Mouse (Mus musculus) midbrain, embryonic 14.5 days (tissue): Measurements from ENCODE around the gene Akt1. TPM values are rescaled to one million over a fixed set of nuclear protein-coding genes. Genes with fewer than 3 reads are reported as not detected.

Experiments
- ATAC-seq: fragments of 200-750 bp; cut with Nextera tagmentation; 2 replicates; pipeline ENCODE4 v1.8.0; 2017; ENCODE audit warnings: moderate number of reproducible peaks, moderate library complexity; ENCODE audit not compliant: low FRiP score, low TSS enrichment
- DNase-seq: peaks from one replicate; pipeline ENCODE4 v3.0.0-alpha.2; 2015
- H3K27ac ChIP-seq: fragments of 300-500 bp; sonication (generic); replicated peaks from 2 replicates; pipeline ENCODE4 v1.5.1; 2014; ENCODE audit warnings: mild to moderate bottlenecking, low read depth, low read length, moderate library complexity
- H3K27me3 ChIP-seq: fragments of 300-500 bp; sonication (generic); 2 replicates; pipeline ENCODE4 v1.6.1; 2014; ENCODE audit warnings: low read length, control low read depth, mixed read lengths; ENCODE audit not compliant: control insufficient read depth, insufficient read depth
- H3K36me3 ChIP-seq: fragments of 300-500 bp; sonication (generic); 2 replicates; pipeline ENCODE4 v1.6.1; 2014; ENCODE audit warnings: low read length, control low read depth; ENCODE audit not compliant: control insufficient read depth, insufficient read depth
- H3K4me1 ChIP-seq: fragments of 300-500 bp; sonication (generic); 2 replicates; pipeline ENCODE4 v1.6.1; 2014; ENCODE audit warnings: mild to moderate bottlenecking, antibody characterized with exemption, low read length, control low read depth; ENCODE audit not compliant: control insufficient read depth, insufficient read depth
- H3K4me2 ChIP-seq: fragments of 300-500 bp; sonication (generic); 2 replicates; pipeline ENCODE4 v1.6.1; 2014; ENCODE audit warnings: mild to moderate bottlenecking, low read length, moderate library complexity
- H3K4me3 ChIP-seq: fragments of 300-500 bp; sonication (generic); replicated peaks from 2 replicates; pipeline ENCODE4 v1.5.1; 2014; ENCODE audit warnings: low read depth, low read length
- H3K9ac ChIP-seq: fragments of 300-500 bp; sonication (generic); replicated peaks from 2 replicates; pipeline ENCODE4 v1.6.1; 2014; ENCODE audit warnings: mild to moderate bottlenecking, low read length, moderate library complexity
- H3K9me3 ChIP-seq: fragments of 300-500 bp; sonication (generic); 2 replicates; pipeline ENCODE4 v1.6.1; 2016; ENCODE audit warnings: low read length, control low read depth, mixed read lengths; ENCODE audit not compliant: control insufficient read depth
- WGBS: fragments of 180-500 bp; shearing (Covaris S2); extraction: QIAGEN DNeasy Blood & Tissue Kit; methylation state at CpG from one replicate; pipeline ENCODE4 v1.1.7; 2014; 5-methylcytosine and 5-hydroxymethylcytosine counted together
- microRNA-seq: library from miRNA; unstranded; fragments of <30 nt; microRNA quantifications from one replicate; pipeline ENCODE4, GENCODE M21; 2016
- polyA plus RNA-seq: library from polyadenylated mRNA; unstranded; fragments of >200 nt; fragmentation: Nextera tagmentation; extraction: Ambion mirVana; gene quantifications from 2 replicates; pipeline ENCODE4 v1.2.1, GENCODE M21; 2014

Gene Akt1
- polyA plus RNA-seq, 1 experiment from 2014 or later, result 64.8 TPM

DNA sequence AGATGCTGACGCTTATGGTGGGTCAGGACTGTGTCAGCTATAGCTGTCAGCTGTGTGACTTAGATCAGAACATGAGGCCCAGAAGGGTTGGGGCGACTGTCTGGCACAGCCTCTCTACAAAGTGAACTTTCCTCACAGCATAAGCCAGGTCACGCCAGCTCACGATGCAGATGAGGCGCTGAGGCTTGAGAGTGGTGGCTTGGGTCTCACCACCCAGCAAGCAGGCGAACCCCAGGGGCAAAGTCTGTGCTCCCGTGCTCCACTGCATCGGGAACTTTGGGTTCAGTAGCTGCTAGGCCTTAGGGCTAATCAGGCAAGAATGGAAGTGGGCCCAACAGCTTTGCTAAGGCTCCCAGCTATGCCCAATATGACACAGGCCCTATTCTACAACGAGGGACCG lies 65.7 kb downstream of the Akt1 start:
- Histone ChIP-seq H3K9ac (no peak overlapping the region), H3K27ac (no peak overlapping the region), H3K9me3 (no peaks in the 10 kb centered on the region), H3K4me3 (no peak overlapping the region), H3K4me2 (no peak overlapping the region), H3K27me3 (no peaks in the 10 kb centered on the region), H3K4me1 (no peaks in the 10 kb centered on the region), H3K36me3 (no peaks in the 10 kb centered on the region)
- ATAC-seq (no peak), DNase-seq (no peak)
- 84% methylated on average over 10 of the region's 10 CpGs for WGBS

DNA sequence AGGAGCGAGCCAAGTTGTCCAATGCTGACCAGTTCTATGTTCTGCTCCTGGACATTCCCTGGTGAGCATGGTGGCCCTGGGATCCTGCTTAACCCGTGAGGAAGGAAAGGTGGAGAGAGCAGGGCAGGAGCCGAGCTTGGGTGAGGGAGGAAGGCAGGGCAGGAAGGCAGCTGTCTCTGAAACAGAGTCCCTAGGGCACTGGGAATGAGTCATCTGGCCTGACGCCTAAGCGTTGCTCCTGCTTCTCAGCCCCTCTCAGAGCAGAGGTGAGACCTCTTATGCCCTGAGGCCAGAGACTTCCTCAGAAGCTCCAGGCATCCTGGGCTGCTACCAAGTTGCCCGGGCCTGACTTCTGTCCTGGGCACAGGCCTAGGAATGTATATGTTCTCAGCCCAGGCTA lies 67.7 kb downstream of the Akt1 start:
- no peaks in the 10 kb centered on the region for H3K36me3 ChIP-seq
- H3K27me3 ChIP-seq, result no peaks in the 10 kb centered on the region
- WGBS, result 78% methylated on average over 6 of the region's 6 CpGs
- H3K9me3 ChIP-seq, result no peaks in the 10 kb centered on the region
- ATAC-seq, result no peak
- H3K27ac ChIP-seq, result no peak overlapping the region
- no peak overlapping the region for H3K4me2 ChIP-seq
- no peaks in the 10 kb centered on the region for H3K4me1 ChIP-seq
- DNase-seq, result no peak
- H3K9ac ChIP-seq, result no peak overlapping the region
- no peak overlapping the region for H3K4me3 ChIP-seq

DNA sequence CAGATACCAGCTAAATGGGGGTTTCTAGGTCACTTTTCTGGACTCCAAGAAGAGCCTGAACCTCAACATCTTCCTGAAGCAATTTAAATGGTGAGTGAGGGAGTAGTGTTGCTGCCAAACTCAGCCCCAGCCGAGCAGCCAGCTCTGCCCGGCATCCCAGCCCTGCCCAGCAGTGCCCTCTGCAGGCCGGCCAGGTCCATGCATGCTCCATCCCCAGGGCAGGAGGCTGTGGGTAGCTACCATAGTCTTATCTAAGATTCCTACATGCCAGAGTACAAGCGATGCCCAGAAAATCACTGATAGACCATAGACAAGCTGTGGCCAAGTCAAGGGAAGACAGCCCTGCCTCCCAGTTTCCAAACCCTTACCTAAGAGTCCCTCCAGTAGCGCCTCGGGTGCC lies 68.9 kb downstream of the Akt1 start:
- 44% methylated on average over 6 of the region's 6 CpGs for WGBS
- H3K4me1 ChIP-seq, result no peaks in the 10 kb centered on the region
- no peak overlapping the region for H3K4me2 ChIP-seq
- no peak overlapping the region for H3K9ac ChIP-seq
- no peak overlapping the region for H3K4me3 ChIP-seq
- no peaks in the 10 kb centered on the region for H3K9me3 ChIP-seq
- no peaks in the 10 kb centered on the region for H3K36me3 ChIP-seq
- ATAC-seq, result no peak
- peak; percentile 71 for DNase-seq
- no peaks in the 10 kb centered on the region for H3K27me3 ChIP-seq
- H3K27ac ChIP-seq, result no peak overlapping the region

DNA sequence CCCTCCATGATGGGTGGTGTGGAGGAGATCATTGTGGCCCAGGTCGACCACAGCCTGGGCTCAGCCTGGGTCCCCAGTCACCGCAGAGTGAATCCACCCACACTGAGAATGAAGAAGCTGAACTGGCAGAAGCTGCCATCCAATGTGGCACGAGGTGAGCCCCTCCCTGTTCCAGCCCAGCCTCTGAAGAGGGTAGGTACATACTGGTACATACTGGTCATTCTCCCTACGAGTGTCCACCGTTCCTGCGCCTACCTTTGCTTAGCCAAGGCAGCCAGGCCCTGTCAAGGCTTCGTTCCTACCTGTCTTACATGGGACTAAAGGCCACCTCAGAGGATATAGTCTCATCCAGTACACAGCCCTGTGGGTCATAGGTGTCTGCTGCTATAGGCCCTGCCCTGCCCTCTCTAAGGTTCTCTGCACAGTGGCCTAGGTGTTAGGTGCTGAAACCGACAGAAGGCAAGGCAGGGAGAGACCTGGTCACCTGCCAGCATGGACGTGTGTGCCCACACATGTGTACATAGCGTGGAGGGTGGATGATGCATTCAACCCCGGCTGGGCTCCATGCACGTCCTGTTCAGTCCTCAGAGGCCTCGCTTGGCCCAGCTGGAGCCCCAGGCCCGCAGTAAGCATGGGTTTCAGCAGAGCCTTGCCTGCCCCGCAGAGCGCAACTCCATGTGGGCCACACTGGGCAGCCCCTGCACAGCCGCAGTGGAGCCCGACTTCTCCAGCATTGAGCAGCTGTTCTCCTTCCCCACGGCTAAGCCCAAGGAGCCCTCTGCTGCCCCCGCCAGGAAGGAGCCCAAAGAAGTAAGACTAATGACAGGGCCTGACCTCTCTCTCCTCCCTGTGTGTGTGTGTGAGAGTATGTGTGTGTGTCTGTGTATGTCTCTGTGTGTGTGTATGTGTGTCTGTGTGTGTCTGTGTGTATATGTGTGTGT lies 69.7 kb downstream of the Akt1 start:
- Histone ChIP-seq H3K4me2 (no peak overlapping the region), H3K36me3 (no peaks in the 10 kb centered on the region), H3K4me3 (no peak overlapping the region), H3K4me1 (no peaks in the 10 kb centered on the region), H3K27ac (no peak overlapping the region), H3K9me3 (no peaks in the 10 kb centered on the region), H3K27me3 (no peaks in the 10 kb centered on the region), H3K9ac (no peak overlapping the region)
- WGBS, result 60% methylated on average over 20 of the region's 20 CpGs
- ATAC-seq (peak; percentile 35; the same call in 1 of the 2 replicates), DNase-seq (peak; percentile 61)

DNA sequence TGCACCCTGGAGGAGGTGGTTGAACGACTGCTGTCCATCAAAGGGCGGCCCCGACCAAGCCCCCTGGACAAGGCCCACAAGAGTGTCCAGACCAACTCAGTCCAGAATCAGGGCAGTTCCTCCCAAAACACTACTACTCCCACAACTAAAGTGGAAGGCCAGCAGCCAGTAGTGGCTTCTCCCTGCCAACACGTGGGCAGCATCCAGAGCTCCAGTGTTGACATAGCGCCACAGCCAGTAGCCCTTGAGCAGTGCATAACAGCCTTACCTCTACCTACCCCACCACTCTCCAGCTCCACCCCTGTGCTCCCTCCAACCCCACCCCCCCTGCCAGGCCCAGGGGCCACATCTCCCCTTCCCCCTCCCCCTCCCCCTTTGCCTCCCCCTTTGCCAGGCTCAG lies 70.7 kb downstream of the Akt1 start:
- WGBS, result 91% methylated on average over 5 of the region's 5 CpGs
- no peak overlapping the region for H3K27ac ChIP-seq
- ATAC-seq, result no peak
- H3K27me3 ChIP-seq, result no peaks in the 10 kb centered on the region
- H3K4me2 ChIP-seq, result no peak overlapping the region
- DNase-seq, result no peak
- H3K9me3 ChIP-seq, result no peaks in the 10 kb centered on the region
- H3K36me3 ChIP-seq, result no peaks in the 10 kb centered on the region
- no peak overlapping the region for H3K9ac ChIP-seq
- H3K4me1 ChIP-seq, result no peaks in the 10 kb centered on the region
- H3K4me3 ChIP-seq, result no peak overlapping the region

Small RNA genes within 50 kb of the gene (microRNA-seq; reads per million reads assigned to microRNA genes)
- gene Mir6939, result 0.88 reads per million

Other genes with a start within 250 kb of the Akt1 start
- gene A530016L24Rik, start 185.4 kb downstream of the Akt1 start, polyA plus RNA-seq, result 0.12 TPM in 1 of 2 replicates, not detected in the other
- 50.7 and 68.6 TPM in 2 replicates for gene Tmem179, start 158.1 kb downstream of the Akt1 start, polyA plus RNA-seq
- gene Inf2, start 86.1 kb downstream of the Akt1 start, polyA plus RNA-seq, result 0.89 and 1.6 TPM in 2 replicates
- gene Adssl1, start 54.8 kb downstream of the Akt1 start, polyA plus RNA-seq, result 2.8 and 3.1 TPM in 2 replicates
- 62.3 and 63.9 TPM in 2 replicates for gene Siva1, start 30.2 kb downstream of the Akt1 start, polyA plus RNA-seq
- gene Zbtb42, start 3.9 kb upstream of the Akt1 start, polyA plus RNA-seq, result 1.9 and 3.5 TPM in 2 replicates
- 31.7 and 33.7 TPM in 2 replicates for gene Cep170b, start 45.6 kb upstream of the Akt1 start, polyA plus RNA-seq
- 3.3 and 6.0 TPM in 2 replicates for gene Pld4, start 85.8 kb upstream of the Akt1 start, polyA plus RNA-seq
- gene Ahnak2, start 127.8 kb upstream of the Akt1 start, polyA plus RNA-seq, result 0.62 and 0.75 TPM in 2 replicates
- 21.4 and 23.1 TPM in 2 replicates for gene Clba1, start 134.1 kb upstream of the Akt1 start, polyA plus RNA-seq
- 45.0 and 60.8 TPM in 2 replicates for gene Cdca4, start 154.5 kb upstream of the Akt1 start, polyA plus RNA-seq
- 0.08 TPM in 1 of 2 replicates, not detected in the other for gene Gpr132, start 193.3 kb upstream of the Akt1 start, polyA plus RNA-seq